ENCODE assay signal across 9 mouse cellular contexts in genomic region chr12:16634075-16634813, GRCm38 (mm10). TPM values are rescaled to one million over a fixed set of nuclear protein-coding genes. Genes with fewer than 3 reads are reported as not detected.
DNase-seq lines count a peak whose midpoint lies in the region; ATAC-seq and TF ChIP-seq lines count a peak whose summit lies in the region.
"Had no signal": no experiment of that assay in that cellular context is flagged by ENCODE, and none has a peak within 500 bp of the region (broad histone marks: within the 10 kb centered on the region; RNA-seq: fewer than 3 reads in every experiment).

No protein-coding gene starts in this region.

- H3K9me3 ChIP-seq in hindbrain, embryonic 11.5 days (ENCODE audit: control insufficient read depth, low read length): no peaks in the 10 kb centered on the region
- no peaks in the 10 kb centered on the region for H3K9me3 ChIP-seq in liver, embryonic 14.5 days (ENCODE audit: control insufficient read depth, low read length)
- no peaks in the 10 kb centered on the region for H3K9me3 ChIP-seq in neural tube, embryonic 13.5 days

- H3K27ac ChIP-seq in hindbrain, embryonic 11.5 days (ENCODE audit: low read depth, low read length): no peak overlapping the region
- no peak overlapping the region for H3K27ac ChIP-seq in liver, embryonic 14.5 days
- no peak overlapping the region for H3K27ac ChIP-seq in neural tube, embryonic 13.5 days (replicated peaks)

- H3K4me2 ChIP-seq in hindbrain, embryonic 11.5 days (replicated peaks; ENCODE audit: low read depth, low read length): no peak overlapping the region
- H3K4me2 ChIP-seq in liver, embryonic 14.5 days (ENCODE audit: low read depth): no peak overlapping the region
- no peak overlapping the region for H3K4me2 ChIP-seq in neural tube, embryonic 13.5 days

- H3K4me3 ChIP-seq in hindbrain, embryonic 11.5 days (ENCODE audit: low read depth, low read length): no peak overlapping the region
- H3K4me3 ChIP-seq in liver, embryonic 14.5 days (ENCODE audit: insufficient read depth in 1 of 2, low read depth in 2 of 2, low read length in 2 of 2): no peak overlapping the region
- no peak overlapping the region for H3K4me3 ChIP-seq in neural tube, embryonic 13.5 days

- no peak for TF ChIP-seq EP300 in liver, embryonic 14.5 days (IDR thresholded peaks at IDR 0.05; ENCODE audit: low read depth)

- H3K9ac ChIP-seq in hindbrain, embryonic 11.5 days (ENCODE audit: low read depth, low read length): no peak overlapping the region
- no peak overlapping the region for H3K9ac ChIP-seq in liver, embryonic 14.5 days (replicated peaks)
- H3K9ac ChIP-seq in neural tube, embryonic 13.5 days: no peak overlapping the region

- 61% methylated on average over 14 of the region's 14 CpGs for WGBS in hindbrain, embryonic 11.5 days
- 34% methylated on average over 14 of the region's 14 CpGs for WGBS in liver, embryonic 14.5 days (ENCODE audit: insufficient replicate concordance)
- 59% methylated on average over 14 of the region's 14 CpGs for WGBS in neural tube, embryonic 13.5 days

- no peaks in the 10 kb centered on the region for H3K27me3 ChIP-seq in hindbrain, embryonic 11.5 days (ENCODE audit: control insufficient read depth, insufficient read depth, low read length)
- no peaks in the 10 kb centered on the region for H3K27me3 ChIP-seq in liver, embryonic 14.5 days (ENCODE audit: control insufficient read depth, insufficient read depth, low read length)
- H3K27me3 ChIP-seq in neural tube, embryonic 13.5 days: no peaks in the 10 kb centered on the region

- H3K4me1 ChIP-seq in hindbrain, embryonic 11.5 days (replicated peaks; ENCODE audit: control insufficient read depth, insufficient read depth, low read length): no peaks in the 10 kb centered on the region
- H3K4me1 ChIP-seq in liver, embryonic 14.5 days (replicated peaks; ENCODE audit: control insufficient read depth in 2 of 2, insufficient read depth in 2 of 2, low read length in 1 of 2): no peaks in the 10 kb centered on the region
- no peaks in the 10 kb centered on the region for H3K4me1 ChIP-seq in neural tube, embryonic 13.5 days (replicated peaks)

- H3K36me3 ChIP-seq in hindbrain, embryonic 11.5 days (ENCODE audit: control insufficient read depth, insufficient read depth, low read length): no peaks in the 10 kb centered on the region
- H3K36me3 ChIP-seq in liver, embryonic 14.5 days (replicated peaks; ENCODE audit: control insufficient read depth, insufficient read depth, low read depth): no peaks in the 10 kb centered on the region
- no peaks in the 10 kb centered on the region for H3K36me3 ChIP-seq in neural tube, embryonic 13.5 days

- peak; percentile 67 for TF ChIP-seq CTCF in liver, embryonic 14.5 days (IDR thresholded peaks at IDR 0.05; ENCODE audit: low read depth)

- intact Hi-C loops in left cerebral cortex, postnatal 25 days (cut with DNase I): loop anchor here (1.0 kb wide), 1 partner anchor 66 kb away; no protein-coding TSS in a partner anchor

- no peak for ATAC-seq in hindbrain, embryonic 11.5 days (ENCODE audit: low FRiP score)
- ATAC-seq in liver, embryonic 14.5 days (ENCODE audit: insufficient read depth): no peak
- 0 out of 2 replicates have a peak, but pooled peaks have one; percentile 23 for ATAC-seq in neural tube, embryonic 13.5 days (ENCODE audit: low read depth)
- ATAC-seq in megakaryocyte-erythroid progenitor cell, adult 5-6 weeks (replicated peaks; ENCODE audit: low FRiP score, low TSS enrichment, poor library complexity, severe bottlenecking): no peak

- DNase-seq in left cerebral cortex, postnatal 25 days (ENCODE audit: low spot score in 2 of 2): peak; percentile 46 to 49
- no peak for DNase-seq in left cerebral cortex, adult 8-10 months (ENCODE audit: low spot score in 2 of 2)
- DNase-seq in Muller cell, postnatal 12 days (ENCODE audit: inconsistent ontology term): peak; percentile 20
- peak; percentile 47 to 54 for DNase-seq in cerebellum, postnatal 36 days
- DNase-seq in hindbrain, embryonic 11.5 days (ENCODE audit: low spot score): peak; percentile 74
- DNase-seq in liver, embryonic 14.5 days (ENCODE audit: low read depth in 3 of 3, low spot score in 3 of 3): no peak

RNA-seq across cellular contexts. Expression of gene Ntsr2, which starts 18.9 kb away (rescaled TPM):
- total RNA-seq in left cerebral cortex, postnatal 25 days (2021): 100 to 1,000 TPM; 151 to 171 TPM
- total RNA-seq in left cerebral cortex, adult 8-10 months (2022): 100 to 1,000 TPM; 131 to 169 (median 152) TPM
- polyA plus RNA-seq in hindbrain, embryonic 11.5 days (2014; fragmentation: Nextera tagmentation; extraction: Ambion mirVana): 0.09 TPM in 1 of 2 replicates, not detected in the other
- not detected in 2 replicates for polyA plus RNA-seq in liver, embryonic 14.5 days (2012; rRNA removed)
- polyA plus RNA-seq in liver, embryonic 14.5 days (2014; fragmentation: Nextera tagmentation; extraction: Ambion mirVana): not detected in 2 replicates
- 0.70 and 0.73 TPM in 2 replicates for polyA plus RNA-seq in neural tube, embryonic 13.5 days (2015; fragmentation: Nextera tagmentation; extraction: Ambion mirVana)
- not detected in 2 replicates for total RNA-seq in megakaryocyte-erythroid progenitor cell, adult 5-6 weeks (2014; fragmentation: Nextera tagmentation)
- total RNA-seq in megakaryocyte-erythroid progenitor cell, adult 5-6 weeks (2017): not detected in 2 replicates
- total RNA-seq: neutrophil, adult 5-6 weeks had no signal

RNA-seq across cellular contexts. Expression of gene Lpin1, which starts 23.5 kb away (rescaled TPM):
- total RNA-seq in left cerebral cortex, postnatal 25 days (2021): 10 to 100 TPM; 18.1 to 18.3 TPM
- total RNA-seq in left cerebral cortex, adult 8-10 months (2022): 10 to 100 TPM; 26.7 to 30.0 (median 27.1) TPM
- 11.0 and 13.3 TPM in 2 replicates for polyA plus RNA-seq in hindbrain, embryonic 11.5 days (2014; fragmentation: Nextera tagmentation; extraction: Ambion mirVana)
- polyA plus RNA-seq in liver, embryonic 14.5 days (2012; rRNA removed): 5.5 and 5.8 TPM in 2 replicates
- polyA plus RNA-seq in liver, embryonic 14.5 days (2014; fragmentation: Nextera tagmentation; extraction: Ambion mirVana): 4.8 and 6.2 TPM in 2 replicates
- polyA plus RNA-seq in neural tube, embryonic 13.5 days (2015; fragmentation: Nextera tagmentation; extraction: Ambion mirVana): 15.9 and 16.1 TPM in 2 replicates
- total RNA-seq in megakaryocyte-erythroid progenitor cell, adult 5-6 weeks (2014; fragmentation: Nextera tagmentation): 47.6 and 62.3 TPM in 2 replicates
- total RNA-seq in megakaryocyte-erythroid progenitor cell, adult 5-6 weeks (2017): 22.4 and 29.3 TPM in 2 replicates

Comparison
In these comparisons a context has a peak if more than half of its experiments do, and no peak if none do; other contexts are left out.
1. DNase-seq: peak in left cerebral cortex, postnatal 25 days (2 of 2), Muller cell, postnatal 12 days (single experiment), cerebellum, postnatal 36 days (2 of 2) and hindbrain, embryonic 11.5 days (single experiment); none in left cerebral cortex, adult 8-10 months (0 of 2) and liver, embryonic 14.5 days (0 of 3).
2. RNA of gene Ntsr2, which starts 18.9 kb away (total RNA-seq): 151 to 171 TPM in left cerebral cortex, postnatal 25 days and 131 to 169 TPM in left cerebral cortex, adult 8-10 months; not detected in megakaryocyte-erythroid progenitor cell, adult 5-6 weeks; every median in the first group is over 100 times any median in the second.